Mouse (Mus musculus) midbrain, embryonic 10.5 days (tissue): ENCODE measurements around the gene Ythdf1. TPM values are rescaled to one million over a fixed set of nuclear protein-coding genes. Genes with fewer than 3 reads are reported as not detected.
A peak's percentile ranks its signal among the peaks of the same experiment; 100 is the strongest.

Experiments
- DNase-seq: peaks from one replicate; pipeline ENCODE4 v3.0.0-alpha.2; 2017; ENCODE audit warnings: low spot score
- H3K27ac ChIP-seq: fragments of 300-500 bp; sonication (generic); replicated peaks from 2 replicates; pipeline ENCODE4 v1.5.1; 2016; ENCODE audit warnings: mild to moderate bottlenecking
- H3K27me3 ChIP-seq: fragments of 300-500 bp; sonication (generic); 2 replicates; pipeline ENCODE4 v1.6.1; 2016; ENCODE audit warnings: low read depth, mild to moderate bottlenecking; ENCODE audit not compliant: poor library complexity, severe bottlenecking
- H3K36me3 ChIP-seq: fragments of 300-500 bp; sonication (generic); 2 replicates; pipeline ENCODE4 v1.6.1; 2016; ENCODE audit warnings: mild to moderate bottlenecking, moderate library complexity
- H3K4me1 ChIP-seq: fragments of 300-500 bp; sonication (generic); 2 replicates; pipeline ENCODE4 v1.6.1; 2016
- H3K4me3 ChIP-seq: fragments of 300-500 bp; sonication (generic); 2 replicates; pipeline ENCODE4 v1.5.1; 2016; ENCODE audit warnings: mild to moderate bottlenecking, moderate library complexity
- H3K9me3 ChIP-seq: fragments of 300-500 bp; sonication (generic); replicated peaks from 2 replicates; pipeline ENCODE4 v1.6.1; 2016; ENCODE audit warnings: mild to moderate bottlenecking
- WGBS: fragments of 180-500 bp; shearing (Covaris S2); methylation state at CpG from one replicate; pipeline ENCODE4 v1.1.7; 2016; 5-methylcytosine and 5-hydroxymethylcytosine counted together
- microRNA-seq: library from miRNA; unstranded; fragments of <30 nt; microRNA quantifications from one replicate; pipeline ENCODE4, GENCODE M21; 2017
- polyA plus RNA-seq: library from polyadenylated mRNA; unstranded; fragments of >200 nt; fragmentation: Nextera tagmentation; extraction: Ambion mirVana; gene quantifications from 2 replicates; pipeline ENCODE4 v1.2.1, GENCODE M21; 2016

Gene Ythdf1
- polyA plus RNA-seq, 1 experiment from 2014 or later: 51.9 TPM

DNA sequence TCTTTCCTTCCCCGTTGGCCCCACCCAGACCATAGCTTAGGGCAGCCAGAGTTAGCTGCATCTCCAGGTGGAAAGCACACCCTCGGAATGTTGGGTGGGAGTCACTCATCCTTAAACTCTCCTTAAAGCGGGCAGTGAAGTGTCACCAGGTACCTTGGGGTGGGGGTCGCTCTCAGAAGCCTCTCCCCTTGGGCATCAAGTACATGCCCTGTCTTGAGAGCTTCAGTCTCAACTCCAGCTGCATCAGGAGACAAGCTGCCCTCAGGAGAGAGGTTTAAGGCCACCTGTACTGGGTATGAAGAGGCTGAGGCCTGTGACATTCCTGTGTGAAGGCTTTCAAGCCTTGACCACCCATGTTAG lies 30.8 kb downstream of the Ythdf1 start:
- DNase-seq: no peak
- peaks cover 58% of the 10 kb centered on the region for H3K27me3 ChIP-seq

GRCm38 (mm10) chr2:180889271-180889920 lies 31.4 kb downstream of the Ythdf1 start:
- DNase-seq: peak; percentile 85
- WGBS: 2% methylated on average over 19 of the region's 19 CpGs
- Histone ChIP-seq H3K27ac (peak overlapping the region; percentile 99), H3K4me3 (peak overlapping the region; percentile 78), H3K27me3 (peaks cover 53% of the 10 kb centered on the region), H3K9me3 (no peaks in the 10 kb centered on the region), H3K4me1 (peaks cover 82% of the 10 kb centered on the region), H3K36me3 (peaks cover 32% of the 10 kb centered on the region)

More for the DNA sequence above, 30.8 kb downstream of the Ythdf1 start:
- H3K4me1 ChIP-seq: peaks cover 85% of the 10 kb centered on the region
- H3K27ac ChIP-seq: peak overlapping the region; percentile 99
- H3K4me3 ChIP-seq: peak overlapping the region; percentile 78
- peaks cover 27% of the 10 kb centered on the region for H3K36me3 ChIP-seq
- no peaks in the 10 kb centered on the region for H3K9me3 ChIP-seq
- 8% methylated on average over 4 of the region's 4 CpGs for WGBS

DNA sequence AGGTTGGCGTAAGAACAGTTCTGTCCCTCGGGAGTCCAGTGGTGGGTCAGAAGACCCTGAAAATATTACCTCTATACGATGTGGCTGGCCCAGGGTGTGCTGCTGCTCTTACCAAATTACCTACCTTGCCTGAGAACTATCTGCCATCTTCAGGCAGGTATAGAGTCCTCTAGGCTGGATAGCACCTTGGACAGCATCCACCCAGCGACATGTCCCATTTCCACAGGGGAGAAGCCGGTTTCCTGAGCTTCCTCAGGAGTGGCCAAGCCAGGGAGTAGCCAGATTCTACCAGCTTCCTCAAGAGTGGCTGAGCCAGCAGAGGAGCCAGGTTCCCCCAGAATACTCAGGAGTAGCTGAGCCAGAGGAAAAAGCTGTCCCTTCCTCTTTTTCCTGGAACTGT lies 35.5 kb downstream of the Ythdf1 start:
- DNase-seq: no peak
- no peak overlapping the region for H3K4me3 ChIP-seq
- peak overlapping the region; percentile 35; the same call in 1 of the 2 replicates for H3K27ac ChIP-seq
- H3K27me3 ChIP-seq: peaks cover 12% of the 10 kb centered on the region
- peaks cover 75% of the 10 kb centered on the region for H3K4me1 ChIP-seq
- no peaks in the 10 kb centered on the region for H3K9me3 ChIP-seq
- WGBS: 75% methylated on average over 5 of the region's 5 CpGs
- H3K36me3 ChIP-seq: peaks cover 74% of the 10 kb centered on the region

DNA sequence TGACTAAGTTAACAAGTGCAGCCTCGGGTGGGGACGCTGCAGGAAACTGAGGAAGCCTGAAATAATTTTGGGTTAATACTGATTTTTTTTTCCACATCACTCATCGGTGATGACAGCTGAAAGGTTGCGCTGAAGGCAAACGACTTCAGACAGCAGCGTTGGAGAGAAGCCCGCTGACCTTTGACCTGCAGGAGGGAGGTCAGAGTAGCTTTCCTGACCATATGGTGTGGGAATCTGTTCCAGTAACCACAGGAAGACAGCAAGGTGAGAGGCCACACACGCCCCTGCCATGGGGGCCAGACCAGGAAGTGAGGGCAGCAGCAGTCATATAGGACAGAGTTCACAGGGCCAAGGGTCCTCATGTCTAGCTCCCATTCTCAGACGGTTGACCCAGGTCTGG lies 39.5 kb downstream of the Ythdf1 start:
- Histone ChIP-seq H3K36me3 (peaks cover 91% of the 10 kb centered on the region), H3K27me3 (no peaks in the 10 kb centered on the region), H3K27ac (no peak overlapping the region), H3K4me1 (peaks cover 60% of the 10 kb centered on the region), H3K4me3 (no peak overlapping the region), H3K9me3 (no peaks in the 10 kb centered on the region)
- WGBS: 72% methylated on average over 9 of the region's 9 CpGs
- no peak for DNase-seq

DNA sequence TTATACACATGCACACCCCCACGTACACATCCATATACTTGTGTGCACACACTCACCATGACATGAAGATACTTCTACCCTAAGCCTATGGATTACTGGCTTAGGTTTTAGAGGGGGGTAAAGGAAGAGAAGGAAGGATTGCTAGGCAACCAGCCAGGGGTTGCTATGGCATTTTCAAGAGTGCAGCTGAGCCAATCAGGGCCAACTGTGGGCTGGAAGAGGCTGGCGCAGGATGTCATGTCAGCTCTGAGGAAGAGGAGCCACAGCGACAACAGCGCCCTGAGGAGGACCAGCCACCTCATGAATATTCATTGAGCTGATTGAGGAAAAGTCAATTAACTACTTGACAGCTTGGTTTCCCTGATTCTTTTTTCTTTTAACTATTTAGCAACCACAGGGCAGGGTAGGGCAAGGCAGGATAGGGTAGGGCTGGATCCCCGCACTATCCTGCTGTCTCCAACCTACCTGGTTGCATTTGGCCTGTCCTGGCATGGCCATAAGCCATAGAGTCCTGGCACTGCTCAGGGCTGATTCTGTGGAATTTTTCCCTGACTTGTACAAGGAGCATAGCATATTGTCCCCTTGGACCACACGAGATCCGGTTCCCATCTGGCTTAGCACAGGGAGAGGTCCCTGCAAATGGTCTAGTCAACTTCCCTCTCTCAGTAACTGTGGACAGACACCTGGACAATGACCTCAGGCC lies 41.2 kb downstream of the Ythdf1 start:
- Histone ChIP-seq H3K9me3 (no peaks in the 10 kb centered on the region), H3K4me1 (peaks cover 44% of the 10 kb centered on the region), H3K27me3 (no peaks in the 10 kb centered on the region), H3K27ac (peak overlapping the region; percentile 52; the same call in 1 of the 2 replicates), H3K36me3 (peaks cover 81% of the 10 kb centered on the region), H3K4me3 (peak overlapping the region; percentile 5; the same call in 1 of the 2 replicates)
- DNase-seq: peak; percentile 69
- 35% methylated on average over 7 of the region's 7 CpGs for WGBS

- no peaks in the 10 kb centered on the region for H3K9me3 ChIP-seq
- H3K36me3 ChIP-seq: peaks cover 67% of the 10 kb centered on the region
- no peaks in the 10 kb centered on the region for H3K27me3 ChIP-seq
- H3K4me3 ChIP-seq: no peak overlapping the region
- H3K27ac ChIP-seq: no peak overlapping the region
- no peak for DNase-seq
- 77% methylated on average over 3 of the region's 3 CpGs for WGBS
- H3K4me1 ChIP-seq: no peaks in the 10 kb centered on the region
These were observed 50.7 kb downstream of the Ythdf1 start for GRCm38 (mm10) chr2:180870006-180870405.

GRCm38 (mm10) chr2:180861561-180861960 lies 59.2 kb downstream of the Ythdf1 start:
- H3K27me3 ChIP-seq: peaks cover 12% of the 10 kb centered on the region; the same call in 1 of the 2 replicates
- no peaks in the 10 kb centered on the region for H3K9me3 ChIP-seq
- no peaks in the 10 kb centered on the region for H3K36me3 ChIP-seq
- H3K4me3 ChIP-seq: no peak overlapping the region
- H3K4me1 ChIP-seq: peaks cover 22% of the 10 kb centered on the region
- no peak overlapping the region for H3K27ac ChIP-seq
- WGBS: 88% methylated on average over 12 of the region's 12 CpGs
- DNase-seq: no peak

DNA sequence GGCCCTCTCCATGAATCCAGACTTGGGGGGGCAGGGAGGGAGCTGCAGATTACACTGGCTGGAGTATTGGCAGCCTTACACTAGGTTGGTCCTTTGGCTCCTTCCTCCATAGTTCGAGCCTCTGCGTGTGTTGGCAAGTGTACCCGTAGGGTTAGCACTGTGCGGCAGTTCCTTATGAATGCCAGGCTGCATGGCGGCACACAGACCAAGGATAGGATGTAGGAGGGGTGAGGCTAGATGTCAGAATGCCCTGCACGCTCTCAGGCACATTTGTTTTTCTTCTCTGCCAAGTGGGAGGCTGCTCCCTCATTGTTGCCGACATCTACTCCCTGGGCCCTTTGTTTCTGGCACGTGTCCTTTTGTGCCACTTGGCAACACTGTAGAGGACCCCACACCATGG lies 63.6 kb downstream of the Ythdf1 start:
- no peaks in the 10 kb centered on the region for H3K36me3 ChIP-seq
- peaks cover 18% of the 10 kb centered on the region; the same call in 1 of the 2 replicates for H3K27me3 ChIP-seq
- no peak for DNase-seq
- no peak overlapping the region for H3K4me3 ChIP-seq
- 62% methylated on average over 8 of the region's 8 CpGs for WGBS
- peaks cover 49% of the 10 kb centered on the region for H3K4me1 ChIP-seq
- H3K27ac ChIP-seq: peak overlapping the region; percentile 52
- no peaks in the 10 kb centered on the region for H3K9me3 ChIP-seq

- WGBS: 3% methylated on average over 13 of the region's 13 CpGs
These were observed 65.7 kb downstream of the Ythdf1 start for GRCm38 (mm10) chr2:180855005-180855544.

More at GRCm38 (mm10) chr2:180855005-180855544, 65.7 kb downstream of the Ythdf1 start:
- Histone ChIP-seq H3K27me3 (peaks cover 18% of the 10 kb centered on the region; the same call in 1 of the 2 replicates), H3K9me3 (no peaks in the 10 kb centered on the region), H3K4me1 (peaks cover 43% of the 10 kb centered on the region), H3K4me3 (peak overlapping the region; percentile 49), H3K36me3 (peaks cover 9% of the 10 kb centered on the region; the same call in 1 of the 2 replicates), H3K27ac (peak overlapping the region; percentile 86)
- DNase-seq: peak; percentile 61

Small RNAs within 50 kb of the gene (microRNA-seq; reads per million reads assigned to microRNA genes)
- gene Mir124a-3: 10.2 reads per million, percentile 21 among the genes with 10 or more reads in this experiment

Other genes with a start within 250 kb of the Ythdf1 start
- gene Dido1, start 210.9 kb downstream of the Ythdf1 start, polyA plus RNA-seq: 30.9 and 34.6 TPM in 2 replicates
- 50.2 TPM in 2 replicates for gene Gid8, start 210.8 kb downstream of the Ythdf1 start, polyA plus RNA-seq
- 0.43 and 0.57 TPM in 2 replicates for gene Slc17a9, start 195.7 kb downstream of the Ythdf1 start, polyA plus RNA-seq
- 10.8 and 12.0 TPM in 2 replicates for gene Bhlhe23, start 144.0 kb downstream of the Ythdf1 start, polyA plus RNA-seq
- gene Birc7, start 8.1 kb upstream of the Ythdf1 start, polyA plus RNA-seq: 0.48 and 0.56 TPM in 2 replicates
- 43.7 and 59.7 TPM in 2 replicates for gene Nkain4, start 33.8 kb upstream of the Ythdf1 start, polyA plus RNA-seq
- gene Arfgap1, start 46.3 kb upstream of the Ythdf1 start, polyA plus RNA-seq: 81.6 and 87.1 TPM in 2 replicates
- gene Col20a1, start 65.6 kb upstream of the Ythdf1 start, polyA plus RNA-seq: 0.14 and 0.52 TPM in 2 replicates
- gene Chrna4, start 122.6 kb upstream of the Ythdf1 start, polyA plus RNA-seq: 17.9 and 23.8 TPM in 2 replicates
- 3.5 and 9.7 TPM in 2 replicates for gene Kcnq2, start 214.4 kb upstream of the Ythdf1 start, polyA plus RNA-seq
- 0.29 TPM in 1 of 2 replicates, not detected in the other for gene Eef1a2, start 236.1 kb upstream of the Ythdf1 start, polyA plus RNA-seq